Mouse (Mus musculus): ENCODE measurements at regions not wholly inside any gene's neighbourhood (a gene's known extent, or its start where the extent isn't known, plus 50 kb on each side); places are given as distances from the start of the nearest gene placed in this dataset.
"Not testable (repeated sequence)": the region's sequence is repeated elsewhere in the genome, so short reads cannot be mapped to it uniquely, and the experiment has no call there.

GRCm38 (mm10) chr4:81530546-81530945, 87.9 kb upstream of the Mpdz start:
- Histone ChIP-seq H3K27ac (ENCODE audit: insufficient read depth, low read depth, low read length, poor library complexity, severe bottlenecking) (no peak overlapping the region), H3K9ac (ENCODE audit: insufficient read depth, low read depth, low read length, poor library complexity, severe bottlenecking) (no peak overlapping the region), H3K9me3 (ENCODE audit: control insufficient read depth, insufficient read depth, low read depth, low read length) (no peaks in the 10 kb centered on the region), H3K4me3 (ENCODE audit: insufficient read depth in 1 of 2, low read depth in 1 of 2, low read length in 2 of 2, poor library complexity in 1 of 2, severe bottlenecking in 1 of 2) (no peak overlapping the region), H3K36me3 (ENCODE audit: control insufficient read depth, insufficient read depth, low read length, poor library complexity, severe bottlenecking) (no peaks in the 10 kb centered on the region), H3K4me1 (ENCODE audit: control insufficient read depth in 2 of 2, insufficient read depth in 2 of 2, low read length in 2 of 2, poor library complexity in 1 of 2) (no peaks in the 10 kb centered on the region)
- in situ Hi-C loops (cut with MboI; ENCODE audit: low sequenced_read_pairs in 2 of 2, unreplicated experiment in 2 of 2), result no loop called here
- DNase-seq (ENCODE audit: low read depth, low spot score), result no peak
- TF ChIP-seq ZC3H11A (IDR thresholded peaks at IDR 0.05; ENCODE audit: borderline replicate concordance, low read depth, low read length) (no peak), ZNF384 (IDR thresholded peaks at IDR 0.05; ENCODE audit: low read depth, low read length) (no peak), MAFK (IDR thresholded peaks at IDR 0.05; ENCODE audit: insufficient read depth, low read depth, low read length) (no peak), CHD2 (IDR thresholded peaks at IDR 0.05; ENCODE audit: low read depth, low read length) (no peak), HCFC1 (IDR thresholded peaks at IDR 0.05; ENCODE audit: borderline replicate concordance, insufficient read depth, low read length) (no peak)

GRCm38 (mm10) chr4:81519151-81519550, 76.5 kb upstream of the Mpdz start:
- H3K27ac ChIP-seq (ENCODE audit: insufficient read depth, low read depth, low read length, poor library complexity, severe bottlenecking); in situ Hi-C loops (cut with MboI; ENCODE audit: low sequenced_read_pairs in 2 of 2, unreplicated experiment in 2 of 2); H3K36me3 ChIP-seq (ENCODE audit: control insufficient read depth, insufficient read depth, low read length, poor library complexity, severe bottlenecking); DNase-seq (ENCODE audit: low read depth, low spot score); H3K4me3 ChIP-seq (ENCODE audit: insufficient read depth in 1 of 2, low read depth in 1 of 2, low read length in 2 of 2, poor library complexity in 1 of 2, severe bottlenecking in 1 of 2); H3K4me1 ChIP-seq (ENCODE audit: control insufficient read depth in 2 of 2, insufficient read depth in 2 of 2, low read length in 2 of 2, poor library complexity in 1 of 2); H3K9ac ChIP-seq (ENCODE audit: insufficient read depth, low read depth, low read length, poor library complexity, severe bottlenecking); H3K9me3 ChIP-seq (ENCODE audit: control insufficient read depth, insufficient read depth, low read depth, low read length): not testable (repeated sequence)

GRCm38 (mm10) chr4:81514547-81514946, 71.9 kb upstream of the Mpdz start:
- TF ChIP-seq ZC3H11A (IDR thresholded peaks at IDR 0.05; ENCODE audit: borderline replicate concordance, low read depth, low read length), result no peak
- TF ChIP-seq MAFK (IDR thresholded peaks at IDR 0.05; ENCODE audit: insufficient read depth, low read depth, low read length), result no peak
- H3K27ac ChIP-seq (ENCODE audit: insufficient read depth, low read depth, low read length, poor library complexity, severe bottlenecking), result no peak overlapping the region
- H3K4me1 ChIP-seq (ENCODE audit: control insufficient read depth in 2 of 2, insufficient read depth in 2 of 2, low read length in 2 of 2, poor library complexity in 1 of 2), result no peaks in the 10 kb centered on the region
- no peak overlapping the region for H3K4me3 ChIP-seq (ENCODE audit: insufficient read depth in 1 of 2, low read depth in 1 of 2, low read length in 2 of 2, poor library complexity in 1 of 2, severe bottlenecking in 1 of 2)
- in situ Hi-C loops (cut with MboI; ENCODE audit: low sequenced_read_pairs in 2 of 2, unreplicated experiment in 2 of 2), result no loop called here
- no peak overlapping the region for H3K9ac ChIP-seq (ENCODE audit: insufficient read depth, low read depth, low read length, poor library complexity, severe bottlenecking)
- H3K9me3 ChIP-seq (ENCODE audit: control insufficient read depth, insufficient read depth, low read depth, low read length), result no peaks in the 10 kb centered on the region
- DNase-seq (ENCODE audit: low read depth, low spot score), result no peak
- H3K36me3 ChIP-seq (ENCODE audit: control insufficient read depth, insufficient read depth, low read length, poor library complexity, severe bottlenecking), result no peaks in the 10 kb centered on the region

- Histone ChIP-seq H3K4me1 (ENCODE audit: control insufficient read depth in 2 of 2, insufficient read depth in 2 of 2, low read length in 2 of 2, poor library complexity in 1 of 2) (no peaks in the 10 kb centered on the region), H3K4me3 (ENCODE audit: insufficient read depth in 1 of 2, low read depth in 1 of 2, low read length in 2 of 2, poor library complexity in 1 of 2, severe bottlenecking in 1 of 2) (no peak overlapping the region), H3K27ac (ENCODE audit: insufficient read depth, low read depth, low read length, poor library complexity, severe bottlenecking) (no peak overlapping the region), H3K9me3 (ENCODE audit: control insufficient read depth, insufficient read depth, low read depth, low read length) (no peaks in the 10 kb centered on the region), H3K36me3 (ENCODE audit: control insufficient read depth, insufficient read depth, low read length, poor library complexity, severe bottlenecking) (no peaks in the 10 kb centered on the region), H3K9ac (ENCODE audit: insufficient read depth, low read depth, low read length, poor library complexity, severe bottlenecking) (no peak overlapping the region)
- TF ChIP-seq HCFC1 (IDR thresholded peaks at IDR 0.05; ENCODE audit: borderline replicate concordance, insufficient read depth, low read length) (no peak), CHD2 (IDR thresholded peaks at IDR 0.05; ENCODE audit: low read depth, low read length) (no peak), MAFK (IDR thresholded peaks at IDR 0.05; ENCODE audit: insufficient read depth, low read depth, low read length) (no peak), ZC3H11A (IDR thresholded peaks at IDR 0.05; ENCODE audit: borderline replicate concordance, low read depth, low read length) (no peak), ZNF384 (IDR thresholded peaks at IDR 0.05; ENCODE audit: low read depth, low read length) (no peak)
- DNase-seq (ENCODE audit: low read depth, low spot score), result no peak
- in situ Hi-C loops (cut with MboI; ENCODE audit: low sequenced_read_pairs in 2 of 2, unreplicated experiment in 2 of 2), result no loop called here
Observed at GRCm38 (mm10) chr4:81512396-81512795, 69.8 kb upstream of the Mpdz start.

GRCm38 (mm10) chr4:81508776-81509175, 66.2 kb upstream of the Mpdz start:
- Histone ChIP-seq H3K4me3 (ENCODE audit: insufficient read depth in 1 of 2, low read depth in 1 of 2, low read length in 2 of 2, poor library complexity in 1 of 2, severe bottlenecking in 1 of 2) (no peak overlapping the region), H3K36me3 (ENCODE audit: control insufficient read depth, insufficient read depth, low read length, poor library complexity, severe bottlenecking) (no peaks in the 10 kb centered on the region), H3K9me3 (ENCODE audit: control insufficient read depth, insufficient read depth, low read depth, low read length) (no peaks in the 10 kb centered on the region), H3K9ac (ENCODE audit: insufficient read depth, low read depth, low read length, poor library complexity, severe bottlenecking) (no peak overlapping the region), H3K4me1 (ENCODE audit: control insufficient read depth in 2 of 2, insufficient read depth in 2 of 2, low read length in 2 of 2, poor library complexity in 1 of 2) (no peaks in the 10 kb centered on the region), H3K27ac (ENCODE audit: insufficient read depth, low read depth, low read length, poor library complexity, severe bottlenecking) (no peak overlapping the region)
- in situ Hi-C loops (cut with MboI; ENCODE audit: low sequenced_read_pairs in 2 of 2, unreplicated experiment in 2 of 2), result no loop called here
- no peak for TF ChIP-seq CHD2 (IDR thresholded peaks at IDR 0.05; ENCODE audit: low read depth, low read length)
- TF ChIP-seq ZC3H11A (IDR thresholded peaks at IDR 0.05; ENCODE audit: borderline replicate concordance, low read depth, low read length), result no peak
- no peak for TF ChIP-seq ZNF384 (IDR thresholded peaks at IDR 0.05; ENCODE audit: low read depth, low read length)
- TF ChIP-seq HCFC1 (IDR thresholded peaks at IDR 0.05; ENCODE audit: borderline replicate concordance, insufficient read depth, low read length), result no peak
- no peak for TF ChIP-seq MAFK (IDR thresholded peaks at IDR 0.05; ENCODE audit: insufficient read depth, low read depth, low read length)
- no peak for DNase-seq (ENCODE audit: low read depth, low spot score)
